Mouse (Mus musculus) T-helper 1 cell (primary cell): ENCODE results near the gene Coq2.

Source experiments
- in situ Hi-C: fragments of 300-600 bp; cut with MboI, MseI; formaldehyde crosslinking; loops from one replicate; pipeline ENCODE4 v1.15.1; 2025; ENCODE audit warnings: high pct_unique_total_duplicates

The Coq2 gene

GRCm38 (mm10) chr5:100622509-100623163 lies 52.3 kb downstream of the Coq2 start:
- in situ Hi-C loops = no loop called here

DNA sequence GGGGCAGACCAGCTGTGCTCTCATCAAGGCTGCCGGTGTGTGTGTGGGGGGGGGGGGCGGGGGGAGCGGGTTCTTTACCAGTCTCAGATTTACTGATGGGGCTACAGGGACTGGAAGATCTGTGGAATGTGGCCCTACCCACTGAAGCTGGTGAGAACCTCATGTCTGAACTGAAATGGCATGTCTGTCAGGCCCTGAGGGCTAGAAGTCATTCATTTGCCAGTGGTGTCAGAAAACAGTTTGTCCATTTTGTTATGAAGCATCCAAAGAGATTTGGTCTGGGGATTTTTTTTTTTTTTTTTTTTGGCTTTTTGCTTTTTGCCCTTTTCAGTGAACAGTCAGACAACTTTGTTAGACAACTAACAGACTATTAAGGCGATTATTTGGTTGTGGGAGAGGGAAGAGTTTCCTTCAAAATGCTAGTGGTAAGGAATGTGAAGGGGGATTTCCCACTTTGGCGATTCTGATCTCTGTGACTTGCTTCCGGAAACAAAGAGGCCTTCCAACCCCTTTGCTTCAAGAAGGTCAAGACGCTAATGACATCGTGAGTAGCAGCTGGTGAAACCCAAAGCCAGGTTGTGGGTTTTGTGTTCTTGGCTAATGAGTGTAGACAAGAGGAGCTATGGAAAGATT lies 52.9 kb downstream of the Coq2 start:
- in situ Hi-C loops = no loop called here

GRCm38 (mm10) chr5:100620952-100621351 lies 54.0 kb downstream of the Coq2 start:
- in situ Hi-C loops = no loop called here

- in situ Hi-C loops = no loop called here
Observed at GRCm38 (mm10) chr5:100619586-100620275, 55.2 kb downstream of the Coq2 start.

DNA sequence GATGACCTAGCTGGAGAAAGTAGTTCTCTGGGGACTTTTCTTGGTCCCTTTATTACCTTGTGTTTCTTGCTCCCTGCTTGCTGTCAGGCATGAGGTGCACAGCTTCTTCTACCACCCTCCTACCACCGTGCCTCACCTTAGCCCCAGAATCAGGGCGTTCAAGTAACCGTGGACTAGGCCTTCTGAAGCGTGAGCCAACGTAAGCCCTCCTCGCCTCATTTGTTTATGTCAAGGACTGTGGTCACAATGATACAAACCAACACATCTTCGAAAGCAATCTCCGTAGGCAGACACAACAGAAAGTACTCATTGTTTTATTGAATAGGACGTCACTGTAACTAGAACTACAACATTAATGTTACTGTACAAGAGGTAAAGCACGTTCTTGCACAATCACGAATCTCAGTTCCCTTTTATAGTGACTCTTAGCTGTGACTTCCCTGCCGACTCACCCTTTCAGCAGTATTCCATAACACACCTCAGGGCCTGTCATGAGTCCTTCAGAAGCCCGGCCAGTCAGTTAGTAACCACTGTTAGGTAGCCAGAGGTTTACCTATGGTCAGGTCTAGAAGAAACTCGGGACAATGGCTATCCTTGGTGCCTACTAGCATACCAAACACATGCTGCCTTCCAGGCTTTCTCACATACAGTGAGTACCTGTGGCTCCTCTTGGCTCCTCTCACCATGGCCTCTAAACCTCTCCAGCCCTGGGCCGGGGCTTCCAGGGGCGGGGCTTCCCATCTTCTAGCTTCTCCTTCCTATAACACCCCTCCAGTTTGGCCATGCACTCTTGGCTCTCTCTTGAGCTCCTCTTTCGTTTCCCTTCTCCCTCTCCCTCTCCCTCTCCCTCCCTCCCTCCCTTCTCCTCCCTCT lies 60.8 kb downstream of the Coq2 start:
- in situ Hi-C loops = no loop called here

GRCm38 (mm10) chr5:100607868-100608267 lies 67.1 kb downstream of the Coq2 start:
- in situ Hi-C loops = no loop called here

- in situ Hi-C loops = no loop called here
Observed at GRCm38 (mm10) chr5:100607090-100607762, 67.7 kb downstream of the Coq2 start.

GRCm38 (mm10) chr5:100605828-100606229 lies 69.1 kb downstream of the Coq2 start:
- in situ Hi-C loops = no loop called here
